Mouse (Mus musculus) left cerebral cortex, postnatal 25 days (tissue): ENCODE data around the gene Barhl1. TPM values are rescaled to one million over a fixed set of nuclear protein-coding genes. Genes with fewer than 3 reads are reported as not detected.
A peak's percentile ranks its signal among the peaks of the same experiment; 100 is the strongest.

Source experiments
- DNase-seq, 2 experiments: peaks; one replicate each; pipeline ENCODE4 v3.0.0; 2022; ENCODE audit warnings: low spot score in 2 of 2, mixed read lengths in 1 of 2
- intact Hi-C: fragments of 180-260 bp; cut with DNase I; formaldehyde crosslinking; loops from one replicate; pipeline ENCODE4 v1.15.1; 2025
- total RNA-seq, 2 experiments: library from RNA; stranded (reverse); gene quantifications; 2 replicates each; pipeline ENCODE4 v1.2.3; 2021

Gene Barhl1
- not detected for total RNA-seq

DNA sequence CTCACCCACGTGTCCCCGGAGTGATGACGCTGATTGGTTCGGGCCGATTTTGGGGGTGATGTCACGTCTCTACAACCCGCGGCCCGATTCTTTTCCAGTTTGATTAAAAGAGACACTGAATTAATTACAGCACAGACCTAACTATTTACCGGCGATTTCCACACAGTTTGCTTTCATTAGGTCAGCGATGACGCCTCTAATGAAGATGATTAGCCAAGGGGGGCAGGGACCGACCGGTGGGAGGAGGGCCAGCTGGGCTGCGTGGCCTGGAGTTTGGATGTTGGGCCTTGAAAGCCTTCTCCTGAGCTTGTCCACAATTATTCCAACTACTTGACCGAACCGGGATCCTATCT lies at the start of gene Barhl1:
Gene Barhl1, minus strand, starts transcription at position 156 of the 353 bp plus-strand sequence.
- no peak for DNase-seq
- intact Hi-C loops, result no loop called here

DNA sequence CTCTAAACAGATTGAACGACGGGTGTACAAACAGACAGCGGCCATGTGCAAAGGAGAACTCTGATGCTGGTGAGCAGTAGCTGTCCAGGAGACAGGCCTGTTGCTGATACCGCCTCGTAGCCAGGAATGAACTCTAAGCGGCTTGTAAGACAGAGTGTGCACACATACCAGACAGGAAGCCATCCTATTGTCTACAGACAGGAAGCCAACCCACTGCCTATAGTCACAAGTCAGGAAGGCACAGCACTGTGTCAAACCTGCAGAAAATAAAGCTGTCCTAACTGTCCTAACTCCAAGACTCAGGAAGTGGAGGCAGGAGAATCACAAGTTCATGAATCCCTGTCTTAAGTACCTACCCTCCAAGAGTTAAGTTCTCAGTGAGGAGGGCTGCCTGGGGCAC lies 47.1 kb upstream of the Barhl1 start:
- intact Hi-C loops, result no loop called here
- DNase-seq, result no peak

DNA sequence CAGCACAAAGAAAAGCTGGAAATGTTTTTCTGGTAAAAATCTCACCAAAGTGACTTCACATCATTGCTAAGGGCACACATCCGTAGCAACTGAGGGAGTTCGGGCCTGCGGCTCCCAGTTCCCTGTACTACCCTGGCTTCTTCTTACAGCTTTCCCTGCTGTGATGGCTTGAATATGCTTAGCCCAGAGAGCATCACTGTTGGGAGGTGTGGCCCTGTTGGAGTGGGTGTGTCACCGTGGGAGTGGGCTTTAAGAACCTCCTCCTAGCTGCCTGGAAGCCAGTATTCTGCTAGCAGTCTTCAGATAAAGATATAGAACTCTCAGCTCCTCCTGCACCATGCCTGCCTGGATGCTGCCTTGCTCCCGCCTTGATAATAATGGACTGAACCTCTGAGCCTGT lies 45.2 kb upstream of the Barhl1 start:
- intact Hi-C loops, result no loop called here
- DNase-seq, result no peak

DNA sequence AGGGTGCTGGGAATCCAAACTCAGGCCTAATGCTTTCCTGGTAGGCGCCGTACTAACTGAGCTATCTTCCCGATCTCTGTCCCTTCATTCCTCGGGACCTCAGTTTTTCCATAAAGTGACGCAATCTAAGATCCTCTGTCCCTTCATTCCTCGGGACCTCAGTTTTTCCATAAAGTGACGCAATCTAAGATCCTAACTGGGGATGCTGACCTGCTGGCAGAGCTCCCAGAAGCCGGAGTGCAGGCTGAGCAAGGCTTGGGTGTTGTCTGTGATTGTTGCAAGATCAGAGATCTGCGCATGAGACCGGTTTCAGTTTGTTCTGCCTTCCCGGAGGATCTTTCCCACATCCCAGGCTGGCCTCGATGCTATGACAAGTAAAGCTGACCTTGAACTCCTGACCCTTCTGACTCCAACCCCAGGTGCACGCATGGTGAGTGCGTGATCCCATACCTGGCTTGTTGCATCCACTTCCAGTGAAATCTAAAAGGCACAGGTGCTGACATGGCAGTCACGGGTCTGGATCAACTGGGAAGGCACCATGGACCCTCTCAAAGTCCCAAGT lies 44.6 kb upstream of the Barhl1 start:
- DNase-seq, result no peak
- intact Hi-C loops, result no loop called here

DNA sequence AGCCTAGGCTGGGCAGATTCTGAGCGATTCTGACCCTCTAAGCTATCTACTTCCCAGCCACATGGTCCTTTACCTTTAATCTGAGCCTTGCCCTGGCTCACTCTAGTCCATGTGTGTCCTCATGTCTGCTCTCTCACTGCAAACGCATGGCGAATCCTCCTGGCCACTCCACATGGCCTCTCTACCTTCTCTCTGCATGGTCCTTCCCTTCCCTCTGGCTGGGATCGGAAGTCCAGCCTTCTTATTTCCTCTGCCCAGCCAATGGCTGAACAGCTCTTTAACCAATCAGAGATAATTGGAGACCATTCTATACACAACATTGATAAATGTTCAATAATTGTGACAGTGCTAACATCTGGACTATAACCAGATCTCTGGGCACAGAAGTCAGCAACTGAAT lies 40.4 kb upstream of the Barhl1 start:
- no peak for DNase-seq
- intact Hi-C loops, result no loop called here

DNA sequence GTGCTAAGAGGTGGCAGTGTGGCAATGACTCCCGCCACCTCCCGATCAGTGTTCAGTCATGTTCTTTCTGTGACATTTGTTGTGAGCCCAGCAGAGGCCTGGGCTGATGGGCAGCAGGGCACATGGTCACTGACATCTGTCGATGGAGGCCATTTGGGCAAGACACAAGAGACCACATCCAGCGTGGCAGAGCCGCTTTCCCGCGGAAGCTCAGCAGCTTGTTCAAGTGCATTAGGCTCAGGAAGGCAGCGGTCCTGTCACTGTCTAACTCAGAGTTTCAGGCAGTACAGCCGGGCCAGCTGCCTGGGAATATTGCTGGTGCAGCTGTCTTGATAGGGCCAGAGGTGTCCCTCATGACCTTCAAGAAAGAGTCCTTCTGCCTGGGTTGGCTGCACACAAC lies 38.1 kb upstream of the Barhl1 start:
- intact Hi-C loops, result no loop called here
- no peak for DNase-seq

DNA sequence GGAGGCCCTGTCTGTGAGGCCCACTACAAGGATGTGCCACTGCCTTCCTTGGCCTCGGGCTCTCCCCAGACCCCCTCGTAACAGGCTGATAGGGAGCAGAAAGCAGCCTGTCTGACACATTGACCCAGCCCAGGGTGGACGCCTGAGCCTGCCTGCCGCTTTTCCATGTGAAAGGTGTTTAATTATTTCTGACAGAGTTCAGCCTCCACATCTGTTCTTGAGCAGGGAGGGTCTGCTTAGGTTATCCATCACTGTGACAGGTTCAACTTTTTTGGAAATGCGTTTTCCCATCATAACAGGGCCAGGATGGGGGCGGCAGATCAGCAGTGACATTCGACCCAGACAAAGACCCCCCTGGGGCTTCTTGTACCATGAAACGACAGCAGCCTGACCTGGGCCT lies 36.5 kb upstream of the Barhl1 start:
- intact Hi-C loops, result no loop called here
- DNase-seq, result no peak

DNA sequence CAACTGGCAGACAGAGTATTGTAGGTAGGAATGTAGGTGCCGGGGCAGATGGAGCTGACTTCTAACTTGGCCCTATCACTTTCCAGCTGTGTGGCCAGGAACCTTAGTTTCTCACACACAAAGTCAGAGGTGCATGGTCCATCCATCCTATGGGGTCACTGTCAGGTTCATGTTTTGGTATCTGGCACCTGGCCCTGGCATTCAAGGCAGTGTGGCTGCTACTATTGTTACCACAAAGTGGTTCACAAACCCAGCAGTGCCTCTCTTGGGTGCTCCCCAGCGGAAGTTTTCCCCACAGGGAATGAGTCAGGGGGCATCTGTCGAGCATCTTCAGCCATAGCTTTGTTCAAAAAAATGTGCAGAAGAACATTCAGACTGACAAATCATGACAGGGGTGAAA lies 29.8 kb upstream of the Barhl1 start:
- intact Hi-C loops, result no loop called here

DNA sequence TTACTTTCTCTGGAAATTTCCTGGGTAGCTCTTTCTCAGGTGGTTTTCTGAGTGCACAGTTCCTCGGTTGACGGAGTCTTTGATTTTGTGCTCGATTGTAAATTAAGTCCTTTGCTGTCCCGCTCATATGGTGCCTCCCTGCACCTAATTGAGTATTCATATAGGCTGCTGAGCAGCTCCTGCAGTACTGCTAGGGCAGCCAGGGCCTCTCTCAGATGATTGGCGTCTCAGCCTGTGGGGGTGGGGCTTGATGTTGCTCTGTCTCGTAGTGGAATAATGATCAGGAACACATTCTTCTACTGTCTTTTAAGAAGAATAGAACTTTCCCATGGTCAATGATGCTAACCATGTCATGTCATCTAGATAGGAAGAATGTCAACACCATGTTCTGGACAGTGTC lies 28.9 kb upstream of the Barhl1 start:
- DNase-seq, result no peak
- intact Hi-C loops, result no loop called here

More for the DNA sequence above, 29.8 kb upstream of the Barhl1 start:
- no peak for DNase-seq

DNA sequence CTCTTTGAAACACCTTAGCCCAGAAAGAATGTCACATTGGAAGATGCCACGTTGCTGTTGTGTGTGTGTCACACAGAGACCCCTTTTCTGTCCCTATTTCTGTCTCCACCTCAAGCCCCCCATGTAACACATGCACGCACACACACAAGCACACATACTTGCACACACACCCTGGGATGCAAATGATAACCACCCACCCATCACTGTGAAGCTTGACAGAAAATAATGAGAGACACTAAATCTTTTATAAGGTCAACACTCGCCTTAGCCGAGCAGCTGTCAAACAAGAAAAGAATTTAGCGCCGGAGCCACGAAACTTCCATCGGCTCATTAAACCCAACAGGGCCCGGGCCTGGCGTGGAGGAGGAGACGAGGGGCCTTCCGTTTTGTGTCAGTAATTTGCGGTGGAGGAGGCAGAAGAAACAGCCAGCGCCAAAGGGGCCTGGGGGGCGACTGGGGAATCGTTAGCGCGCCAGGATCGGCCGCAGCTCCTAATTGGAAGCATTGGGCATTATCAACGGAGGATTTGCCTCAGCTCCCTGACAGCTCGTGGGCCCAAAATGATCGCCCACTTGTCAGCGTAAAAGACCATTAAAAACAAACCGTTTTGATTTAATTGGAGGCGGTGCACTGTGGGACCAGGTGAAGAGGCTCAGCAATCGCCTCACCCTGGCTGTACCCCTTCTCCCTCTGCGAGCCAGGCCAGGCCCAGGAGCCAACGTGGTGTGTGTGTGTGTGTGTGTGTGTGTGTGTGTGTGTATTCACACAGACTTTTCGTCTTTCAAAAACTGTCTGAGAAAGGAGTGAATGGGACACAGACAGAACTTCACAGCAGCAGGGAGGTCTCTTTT lies 27.4 kb upstream of the Barhl1 start:
- intact Hi-C loops, result no loop called here
- DNase-seq, result no peak

DNA sequence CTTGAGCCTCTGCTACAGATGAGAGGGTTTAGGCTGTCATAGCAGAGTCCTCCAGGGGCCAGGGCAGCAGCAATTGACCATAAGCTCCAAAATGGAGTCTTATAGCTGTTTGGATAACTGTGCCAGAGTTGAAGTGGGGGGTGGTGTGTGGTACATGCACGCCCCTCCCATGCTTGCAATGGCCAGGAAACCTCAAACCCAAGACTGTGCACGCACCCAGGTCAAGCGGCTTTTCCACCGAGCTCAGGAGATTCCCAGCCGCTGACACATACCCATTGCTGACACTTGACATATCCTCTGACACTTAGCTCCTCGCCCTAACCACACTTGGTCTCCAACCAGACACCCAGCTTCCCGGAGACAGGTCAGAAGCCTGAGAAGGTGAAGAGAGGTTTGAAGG lies 22.5 kb upstream of the Barhl1 start:
- intact Hi-C loops, result no loop called here
- DNase-seq, result no peak

DNA sequence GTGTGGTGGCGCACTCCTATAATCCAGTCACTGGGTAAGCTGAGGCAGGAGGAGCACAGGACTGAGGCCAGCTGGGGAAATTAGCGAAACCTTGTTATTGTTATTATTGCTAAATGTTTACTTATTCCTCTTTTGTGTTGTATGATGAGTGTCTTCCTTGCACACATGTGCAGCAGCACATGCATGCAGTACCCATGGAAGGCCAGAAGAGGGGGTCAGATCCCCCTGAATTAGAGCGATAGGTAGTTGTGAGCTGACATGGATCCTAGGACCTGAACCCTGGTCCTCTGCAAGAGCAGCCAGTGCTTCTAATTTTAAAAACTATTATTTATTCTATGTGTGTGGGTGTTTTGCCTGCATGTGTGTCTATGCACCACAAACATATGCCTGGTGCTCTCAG lies 14.1 kb upstream of the Barhl1 start:
- no peak for DNase-seq
- intact Hi-C loops, result no loop called here

DNA sequence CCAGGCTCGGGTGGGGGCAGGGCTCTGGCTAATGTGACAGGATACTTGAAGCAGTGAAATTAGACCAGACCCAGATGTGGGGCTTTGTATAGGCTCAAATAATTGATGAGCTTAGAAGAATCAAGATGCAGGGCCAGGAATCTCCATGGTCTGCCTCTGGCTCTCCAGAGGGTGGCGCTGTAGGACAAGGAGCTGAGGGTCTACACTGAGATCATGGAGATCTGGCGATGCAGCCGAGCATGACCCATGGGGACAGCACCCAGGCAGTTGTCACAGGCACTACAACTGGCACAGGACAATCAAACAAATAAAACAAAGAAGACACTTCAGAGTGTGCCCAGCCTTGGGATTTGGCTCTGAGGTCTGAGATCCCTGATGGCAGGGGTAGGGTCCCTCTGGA lies 7.4 kb upstream of the Barhl1 start:
- peak; percentile 55 to 57 for DNase-seq
- intact Hi-C loops, result loop anchor here (1.0 kb wide), 2 partner anchors 52 to 129 kb away; no protein-coding TSS in a partner anchor

DNA sequence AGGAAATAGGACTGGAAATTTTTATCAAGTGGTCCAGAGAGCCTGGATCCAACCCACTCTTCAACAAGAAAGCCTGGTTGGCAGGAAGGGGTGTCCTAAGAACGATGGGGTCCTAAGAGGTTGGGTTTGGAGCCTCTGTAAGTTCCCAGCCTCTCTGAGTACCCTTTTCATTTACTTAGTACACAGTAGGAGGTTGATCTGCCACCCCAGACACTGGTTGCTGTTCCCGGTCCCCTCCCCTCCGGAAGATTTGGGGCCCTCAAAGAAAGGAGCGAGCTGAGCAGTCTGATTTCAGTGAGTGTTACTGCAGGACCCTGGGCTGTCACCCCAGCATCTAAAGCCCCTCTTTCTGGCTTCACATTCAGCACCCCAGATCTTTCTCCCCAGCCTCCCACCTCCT lies 2.5 kb upstream of the Barhl1 start:
- no peak for DNase-seq
- intact Hi-C loops, result no loop called here

DNA sequence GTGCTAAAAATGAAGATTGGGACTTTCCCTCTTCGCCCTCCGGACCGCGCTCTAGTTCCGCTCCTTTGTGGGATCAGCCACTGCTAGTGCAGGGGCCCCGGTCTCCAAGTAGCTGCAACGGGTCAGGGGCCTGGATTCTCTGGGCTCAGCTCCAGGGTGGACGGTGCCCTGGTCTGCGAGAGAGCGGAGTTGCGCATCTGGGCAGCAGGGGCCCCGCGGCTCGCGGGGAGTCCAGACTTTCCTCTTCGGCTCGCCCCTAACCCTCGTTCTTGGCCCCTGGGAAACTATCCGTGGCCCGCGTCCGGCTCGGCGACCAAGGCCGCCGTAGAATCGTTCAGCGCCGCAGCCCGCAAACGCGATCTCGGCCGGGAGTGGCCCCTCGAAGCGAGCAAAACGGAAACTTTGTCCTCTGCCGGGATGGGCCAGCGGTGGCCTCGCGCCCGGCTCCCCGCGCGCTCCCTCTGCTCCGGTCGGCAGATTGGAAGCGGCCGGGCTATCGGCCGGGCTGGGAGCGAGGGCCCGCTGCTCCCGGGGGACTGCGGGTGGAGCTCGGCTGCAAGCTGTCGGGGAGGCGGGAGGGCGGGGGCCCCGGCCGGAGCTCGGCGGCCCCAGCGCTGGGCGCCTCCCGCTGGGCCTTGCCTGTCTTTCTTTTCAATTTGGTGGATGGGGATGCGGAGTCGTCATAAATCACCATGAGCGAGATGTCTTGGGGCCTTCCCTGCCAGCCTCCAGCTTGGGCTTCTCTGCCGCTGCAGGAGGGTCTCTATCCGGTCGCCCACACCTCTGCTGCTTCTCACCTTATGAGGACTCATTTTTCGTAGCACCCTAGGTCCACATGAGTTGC lies 1.3 kb upstream of the Barhl1 start:
- DNase-seq, result no peak
- intact Hi-C loops, result no loop called here

DNA sequence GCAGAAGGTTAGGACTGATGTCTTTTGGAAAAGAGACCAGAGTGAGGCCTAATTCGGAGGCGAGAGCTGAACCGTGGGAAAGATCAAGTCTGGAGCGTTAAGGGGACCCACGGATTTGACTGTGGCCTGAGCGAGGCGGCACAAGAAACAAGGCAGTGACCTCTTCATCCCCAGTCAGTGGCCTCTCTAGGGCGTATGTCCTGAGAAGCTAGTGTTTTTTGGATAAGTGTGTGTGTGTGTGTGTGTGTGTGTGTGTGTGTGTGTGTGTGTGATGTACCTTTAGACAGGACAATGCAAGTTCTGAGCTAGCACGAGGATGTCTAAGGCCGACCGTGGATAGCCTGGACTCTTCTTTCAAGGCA lies 669 bp upstream of the Barhl1 start:
- DNase-seq, result no peak
- intact Hi-C loops, result no loop called here

DNA sequence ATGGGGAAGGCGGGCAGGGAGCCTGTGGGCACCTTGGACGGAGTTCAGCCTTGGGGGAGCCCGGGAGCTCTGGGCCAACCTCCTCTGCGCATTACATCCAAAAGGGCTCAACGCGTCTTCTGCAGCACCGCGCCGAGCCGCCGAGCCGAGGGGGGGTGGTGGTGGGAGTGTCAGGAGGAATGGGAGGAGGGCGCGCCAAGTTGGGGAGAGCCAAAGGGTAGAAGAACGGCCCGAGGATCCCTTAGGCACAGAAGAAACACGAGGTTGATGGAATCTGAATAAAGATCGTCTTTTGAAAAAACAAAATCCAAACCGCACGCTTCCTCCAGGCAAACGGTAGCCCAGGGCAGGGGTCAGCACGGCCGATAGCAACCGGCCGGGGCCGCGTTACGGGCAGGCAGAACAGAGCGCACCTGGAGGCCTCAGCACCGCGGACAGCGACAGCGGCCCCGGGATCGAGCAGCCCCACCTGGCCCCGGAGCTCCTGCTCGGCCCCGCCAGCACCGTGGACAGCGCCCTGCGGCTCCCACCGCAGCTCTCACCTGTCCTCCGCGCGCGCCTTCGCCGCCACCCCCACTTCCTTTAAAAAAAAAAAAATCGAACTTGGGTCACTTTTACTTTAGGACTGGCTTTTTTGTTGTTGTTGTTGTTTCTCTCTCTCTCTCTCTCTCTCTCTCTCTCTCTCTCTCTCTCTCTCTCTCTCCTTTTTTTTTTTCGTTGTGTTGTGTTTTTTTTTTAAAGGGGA lies 528 bp downstream of the Barhl1 start:
- intact Hi-C loops, result no loop called here
- no peak for DNase-seq

DNA sequence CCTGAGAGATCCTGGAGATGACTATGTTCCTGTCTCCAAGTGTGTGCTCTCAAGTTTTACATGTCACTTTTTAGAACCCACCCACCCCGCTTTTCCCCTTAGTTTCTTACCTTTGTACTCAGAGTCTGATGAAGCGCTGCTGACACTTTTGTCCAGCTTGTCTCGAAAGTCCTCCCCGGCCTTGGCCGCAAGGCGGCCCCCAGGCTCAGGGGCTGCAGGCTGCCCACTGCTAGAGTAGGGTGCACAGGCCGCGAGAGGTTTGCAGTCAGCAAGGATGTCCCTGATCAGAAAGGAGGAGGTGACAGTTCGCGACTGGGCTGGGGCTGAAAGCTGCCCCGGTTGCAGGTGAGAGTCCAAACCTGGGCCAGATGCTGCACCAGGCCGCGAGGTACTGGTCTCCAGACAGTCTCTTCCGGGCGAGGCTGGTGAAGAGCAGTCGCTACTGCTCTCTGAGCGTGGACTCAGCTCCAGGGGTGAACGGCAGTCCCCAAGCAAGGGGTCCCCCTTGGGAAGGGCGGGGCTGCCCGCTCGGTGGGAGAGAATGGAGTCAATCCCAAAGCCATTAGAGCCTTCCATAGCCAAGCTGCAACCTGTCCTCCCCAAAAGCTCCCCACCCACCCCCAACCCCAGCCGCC lies 1.2 kb downstream of the Barhl1 start:
- intact Hi-C loops, result no loop called here
- no peak for DNase-seq

DNA sequence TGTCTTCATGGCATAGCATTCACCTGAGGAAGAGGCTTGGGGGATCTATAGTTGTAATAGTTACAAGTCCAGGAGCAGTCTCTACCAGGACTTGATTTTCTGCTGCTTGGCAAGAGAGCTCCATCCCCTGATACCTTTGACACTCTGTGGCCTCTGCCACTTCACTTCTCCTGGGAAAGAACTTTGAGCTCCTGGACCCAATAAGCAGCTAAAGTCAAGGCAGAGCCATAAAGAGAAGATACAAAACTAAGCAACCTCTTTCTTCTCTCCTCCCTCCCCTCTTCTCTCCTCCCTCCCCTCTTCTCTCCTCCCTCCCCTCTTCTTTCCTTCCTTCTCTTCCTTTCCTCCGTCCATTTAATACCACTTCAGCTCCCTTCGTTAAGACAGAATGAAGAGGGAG lies 2.3 kb downstream of the Barhl1 start:
- intact Hi-C loops, result loop anchor here (5.0 kb wide), 1 partner anchor 157 kb away; no protein-coding TSS in a partner anchor
- no peak for DNase-seq

DNA sequence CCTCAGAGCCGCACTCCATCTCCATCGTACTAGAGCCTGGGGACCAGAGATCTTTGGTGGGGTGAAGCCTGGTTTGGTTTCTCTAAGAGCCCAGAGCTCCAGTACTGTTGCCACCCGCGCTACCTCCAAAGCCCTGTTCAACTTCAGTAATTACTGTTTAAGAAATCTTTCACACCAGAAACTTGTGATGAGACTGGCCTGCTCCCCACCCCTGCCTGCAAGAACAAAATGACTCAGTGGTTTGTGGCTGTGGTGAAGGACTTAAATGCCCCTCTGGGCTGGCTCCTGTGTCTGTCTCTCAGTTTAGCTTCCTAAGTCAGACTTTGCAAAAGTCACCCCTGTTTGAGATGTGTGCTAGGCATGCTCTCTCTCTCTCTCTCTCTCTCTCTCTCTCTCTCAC lies 3.5 kb downstream of the Barhl1 start:
- intact Hi-C loops, result loop anchor here (5.0 kb wide), 1 partner anchor 156 kb away; no protein-coding TSS in a partner anchor
- DNase-seq, result no peak
